Mouse (Mus musculus): ENCODE measurements around the gene Gm17359. TPM values are rescaled to one million over a fixed set of nuclear protein-coding genes. Genes with fewer than 3 reads are reported as not detected.

Gene Gm17359
- not detected for polyA plus RNA-seq (2014; fragmentation: Illumina TruSeq; extraction: RNeasy Lipid Tissue Mini Kit (QIAGEN cat#74804); ENCODE audit: low replicate concordance)

GRCm38 (mm10) chr3:79336044-79336766, at the start of gene Gm17359:
TSS of gene Gm17359 (plus strand) at chr3:79336661.

Other genes starting within 250 kb of the Gm17359 start
- gene Rapgef2, start 50.1 kb upstream of the Gm17359 start, polyA plus RNA-seq (2014; fragmentation: Illumina TruSeq; extraction: RNeasy Lipid Tissue Mini Kit (QIAGEN cat#74804); ENCODE audit: low replicate concordance): 8.7 TPM
- 5.2 TPM for gene Fnip2, start 231.1 kb downstream of the Gm17359 start, polyA plus RNA-seq (2014; fragmentation: Illumina TruSeq; extraction: RNeasy Lipid Tissue Mini Kit (QIAGEN cat#74804); ENCODE audit: low replicate concordance)

Data from small intestine, adult 10 weeks (tissue).